Comparison of ENCODE assay signal across 13 mouse cellular contexts in genomic region chr6:108149235-108149634, GRCm38 (mm10).
"Had no signal": no experiment of that assay in that cellular context is flagged by ENCODE, and none has a peak within 500 bp of the region (broad histone marks: within the 10 kb centered on the region; RNA-seq: fewer than 3 reads in every experiment).

No protein-coding gene starts in this region.

- H3K9me3 ChIP-seq: lung, embryonic 15.5 days; megakaryocyte, embryonic 14.5 days; midbrain, embryonic 13.5 days; midbrain, embryonic 15.5 days; neural tube, embryonic 12.5 days had no signal

- H3K27me3 ChIP-seq: lung, embryonic 15.5 days; megakaryocyte, embryonic 14.5 days; midbrain, embryonic 13.5 days; midbrain, embryonic 15.5 days; neural tube, embryonic 12.5 days had no signal

- H3K36me3 ChIP-seq: lung, embryonic 15.5 days; midbrain, embryonic 15.5 days had no signal

- H3K9ac ChIP-seq: lung, embryonic 15.5 days; midbrain, embryonic 13.5 days; midbrain, embryonic 15.5 days; neural tube, embryonic 12.5 days had no signal

- DNase-seq: lung, adult 2 months; lung, postnatal 14 days; lung, postnatal 36 days; right cerebral cortex, postnatal 14 days; thymus, adult 18-20 months had no signal

- H3K4me2 ChIP-seq: lung, embryonic 15.5 days; midbrain, embryonic 11.5 days; midbrain, embryonic 13.5 days; midbrain, embryonic 15.5 days; neural tube, embryonic 12.5 days had no signal

- H3K27ac ChIP-seq: lung, embryonic 15.5 days; macrophage; midbrain, embryonic 13.5 days; midbrain, embryonic 15.5 days; neural tube, embryonic 12.5 days had no signal

- H3K4me1 ChIP-seq: lung, embryonic 15.5 days; midbrain, embryonic 15.5 days had no signal

- ATAC-seq: lung, postnatal 0 days; midbrain, embryonic 13.5 days; midbrain, embryonic 15.5 days had no signal

- H3K4me3 ChIP-seq: lung, embryonic 15.5 days; megakaryocyte, embryonic 14.5 days; midbrain, embryonic 13.5 days; midbrain, embryonic 15.5 days; neural tube, embryonic 12.5 days had no signal
